Comparison of ENCODE assay signal across 22 mouse cellular contexts in genomic region chr9:112938781-112939180, GRCm38 (mm10).
DNase-seq lines count a peak whose midpoint lies in the region; ATAC-seq and TF ChIP-seq lines count a peak whose summit lies in the region.
"Had no signal": no experiment of that assay in that cellular context is flagged by ENCODE, and none has a peak within 500 bp of the region (broad histone marks: within the 10 kb centered on the region; RNA-seq: fewer than 3 reads in every experiment).

No protein-coding gene starts in this region.

- TF ChIP-seq POLR2A in kidney, adult 2 months (IDR thresholded peaks at IDR 0.05; ENCODE audit: low read depth, low read length) = no peak

- no peak for TF ChIP-seq CTCF in kidney, adult 2 months (conservative IDR thresholded peaks at IDR 0.05; ENCODE audit: insufficient read depth, insufficient read length, low read depth, low read length)

- DNase-seq in kidney, adult 2 months = peak; percentile 71
- no peak for DNase-seq in kidney, postnatal 25 days
- peak; percentile 58 for DNase-seq in kidney, adult 9 months
- DNase-seq in kidney, postnatal 14 days = peak; percentile 8
- no peak for DNase-seq in kidney, postnatal 4 days
- DNase-seq: adrenal gland, adult 2 months; adrenal gland, adult 8-10 months; adrenal gland, postnatal 10 days; adrenal gland, postnatal 14 days; adrenal gland, postnatal 25 days; adrenal gland, postnatal 36 days; B cell, adult 2 months; cerebellum, adult 11 months; cerebellum, adult 11-12 months had no signal

- no peak overlapping the region for H3K4me2 ChIP-seq in kidney, embryonic 14.5 days (replicated peaks; ENCODE audit: low read depth, low read length)
- H3K4me2 ChIP-seq in kidney, embryonic 15.5 days = no peak overlapping the region
- H3K4me2 ChIP-seq in kidney, embryonic 16.5 days (replicated peaks; ENCODE audit: low read depth, low read length) = no peak overlapping the region

- no peaks in the 10 kb centered on the region for H3K27me3 ChIP-seq in kidney, adult 2 months (replicated peaks; ENCODE audit: control insufficient read depth, insufficient read depth, low read length)
- H3K27me3 ChIP-seq in kidney, embryonic 14.5 days (ENCODE audit: control insufficient read depth, insufficient read depth, low read length) = no peaks in the 10 kb centered on the region
- H3K27me3 ChIP-seq in kidney, embryonic 15.5 days = no peaks in the 10 kb centered on the region
- H3K27me3 ChIP-seq in kidney, embryonic 16.5 days (ENCODE audit: insufficient read depth, low read length) = no peaks in the 10 kb centered on the region
- H3K27me3 ChIP-seq: CH12.LX, Patski had no signal

- no peak overlapping the region for H3K27ac ChIP-seq in kidney, adult 2 months (ENCODE audit: insufficient read depth, low read depth, low read length)
- no peak overlapping the region for H3K27ac ChIP-seq in kidney, embryonic 14.5 days (ENCODE audit: low read depth, low read length)
- no peak overlapping the region for H3K27ac ChIP-seq in kidney, embryonic 15.5 days
- no peak overlapping the region for H3K27ac ChIP-seq in kidney, embryonic 16.5 days (ENCODE audit: low read length)

- H3K4me1 ChIP-seq in kidney, adult 2 months (ENCODE audit: control insufficient read depth, insufficient read depth, low read length) = 0 out of 2 replicates have a peak, but pooled peaks cover 2% of the 10 kb centered on the region
- no peaks in the 10 kb centered on the region for H3K4me1 ChIP-seq in kidney, embryonic 14.5 days (ENCODE audit: control insufficient read depth, insufficient read depth, low read length)
- no peaks in the 10 kb centered on the region for H3K4me1 ChIP-seq in kidney, embryonic 15.5 days
- no peaks in the 10 kb centered on the region for H3K4me1 ChIP-seq in kidney, embryonic 16.5 days (ENCODE audit: insufficient read depth, low read length)

- H3K9me3 ChIP-seq in kidney, embryonic 14.5 days (ENCODE audit: control insufficient read depth, low read length) = no peaks in the 10 kb centered on the region
- no peaks in the 10 kb centered on the region for H3K9me3 ChIP-seq in kidney, embryonic 15.5 days (replicated peaks)
- no peaks in the 10 kb centered on the region for H3K9me3 ChIP-seq in kidney, embryonic 16.5 days (ENCODE audit: low read length)

- H3K36me3 ChIP-seq in kidney, adult 2 months (ENCODE audit: control insufficient read depth, insufficient read depth, low read length) = no peaks in the 10 kb centered on the region
- no peaks in the 10 kb centered on the region for H3K36me3 ChIP-seq in kidney, embryonic 14.5 days (ENCODE audit: control insufficient read depth, insufficient read depth, low read length)
- H3K36me3 ChIP-seq in kidney, embryonic 15.5 days = no peaks in the 10 kb centered on the region
- no peaks in the 10 kb centered on the region for H3K36me3 ChIP-seq in kidney, embryonic 16.5 days (ENCODE audit: insufficient read depth, low read length)
- H3K36me3 ChIP-seq: G1E had no signal

- H3K4me3 ChIP-seq in kidney, adult 2 months (ENCODE audit: insufficient read depth, low read depth, low read length) = no peak overlapping the region
- no peak overlapping the region for H3K4me3 ChIP-seq in kidney, embryonic 14.5 days (ENCODE audit: low read length)
- H3K4me3 ChIP-seq in kidney, embryonic 15.5 days (replicated peaks) = no peak overlapping the region
- no peak overlapping the region for H3K4me3 ChIP-seq in kidney, embryonic 16.5 days (ENCODE audit: low read length)

- ATAC-seq in kidney, embryonic 14.5 days (ENCODE audit: low FRiP score, low TSS enrichment) = no peak
- ATAC-seq in kidney, embryonic 15.5 days (replicated peaks; ENCODE audit: low FRiP score) = 0 out of 2 replicates have a peak, but pooled peaks have one; percentile 33
- ATAC-seq in kidney, embryonic 16.5 days (ENCODE audit: low FRiP score, low TSS enrichment) = no peak
- ATAC-seq: activated CD4-positive, CD25-positive, alpha-beta regulatory T cell, adult 4 months; CD4-positive, CD25-positive, alpha-beta regulatory T cell, adult 4 months; Patski had no signal

- no peak overlapping the region for H3K9ac ChIP-seq in kidney, embryonic 14.5 days (ENCODE audit: low read depth, low read length)
- no peak overlapping the region for H3K9ac ChIP-seq in kidney, embryonic 15.5 days
- no peak overlapping the region for H3K9ac ChIP-seq in kidney, embryonic 16.5 days (replicated peaks; ENCODE audit: low read length)

Comparison
In these comparisons a context has a peak if more than half of its experiments do, and no peak if none do; other contexts are left out.
1. DNase-seq: peak in kidney, adult 2 months (single experiment), kidney, adult 9 months (single experiment) and kidney, postnatal 14 days (single experiment); none in kidney, postnatal 25 days (0 of 2) and kidney, postnatal 4 days (0 of 2).